Mouse (Mus musculus): ENCODE results near the gene Cpm.

The Cpm gene

DNA sequence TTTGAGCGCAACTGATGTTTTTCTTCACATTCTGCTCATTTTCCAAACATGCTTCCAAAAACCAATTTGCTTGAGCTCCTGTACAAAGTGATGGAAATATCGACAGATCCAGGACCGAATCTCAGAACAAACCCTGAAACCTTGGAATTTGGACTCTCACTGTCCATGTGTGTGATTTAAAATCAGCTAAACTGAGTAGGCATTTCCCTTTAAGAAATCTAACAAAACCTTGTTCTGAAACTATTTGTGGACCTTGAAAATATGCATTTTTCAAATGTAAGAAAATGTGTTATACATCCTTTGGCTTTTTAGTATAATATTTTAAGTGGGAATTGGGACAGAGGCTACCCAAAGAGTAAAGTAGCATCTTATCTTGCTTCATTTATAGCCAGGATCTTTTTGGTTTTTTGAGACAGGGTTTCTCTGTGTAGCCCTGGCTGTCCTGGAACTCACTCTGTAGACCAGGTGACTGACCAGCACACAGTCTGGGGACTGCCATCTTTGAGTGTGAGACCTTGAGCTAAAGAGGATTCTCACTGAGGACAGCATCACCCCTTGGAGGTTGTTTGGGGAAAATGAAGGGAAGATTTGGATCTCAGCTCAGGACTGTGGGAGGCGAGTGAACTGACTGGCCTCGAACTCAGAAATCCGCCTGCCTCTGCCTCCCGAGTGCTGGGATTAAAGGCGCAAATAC, 5.9 kb downstream of the Cpm start:
- DNase-seq (ENCODE audit: low read depth, low spot score): no peak

DNA sequence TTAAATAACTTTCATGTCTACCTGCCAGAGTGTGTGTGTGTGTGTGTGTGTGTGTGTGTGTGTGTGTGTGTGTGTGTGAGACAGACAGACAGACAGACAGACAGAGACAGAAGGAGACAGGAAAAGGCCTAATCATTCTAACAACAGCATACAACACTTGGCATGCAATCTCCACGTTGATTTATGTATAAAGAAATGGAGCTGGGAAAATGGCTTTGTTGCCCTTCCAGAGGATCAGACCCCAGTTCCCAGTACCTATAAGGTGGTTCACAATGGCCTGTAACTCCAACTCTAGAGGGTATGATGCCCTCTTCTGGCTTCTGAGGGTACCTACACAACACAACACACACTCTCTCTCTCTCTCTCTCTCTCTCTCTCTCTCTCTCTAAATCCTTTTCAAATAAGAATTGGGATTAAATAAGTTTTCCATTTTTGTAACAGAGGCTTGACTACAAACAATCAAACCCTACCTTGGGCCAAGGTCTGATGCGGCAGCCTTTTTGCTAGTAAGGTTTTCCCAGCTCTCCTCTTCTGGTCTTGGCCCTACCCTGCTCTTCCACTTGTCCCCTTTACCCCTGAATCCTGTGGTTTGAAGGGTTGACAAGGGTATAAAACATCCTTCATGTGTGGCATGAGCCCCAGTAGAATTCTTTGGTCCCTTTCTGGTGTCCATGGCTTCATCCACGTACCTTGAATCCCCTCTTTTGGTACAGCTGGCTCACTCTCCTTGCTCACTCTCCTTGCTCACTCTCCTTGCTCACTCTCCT, 6.7 kb downstream of the Cpm start:
- DNase-seq (ENCODE audit: low read depth, low spot score): no peak

- DNase-seq (ENCODE audit: low read depth, low spot score): no peak
Measured at GRCm38 (mm10) chr10:117637062-117637744, 7.9 kb downstream of the Cpm start.

DNA sequence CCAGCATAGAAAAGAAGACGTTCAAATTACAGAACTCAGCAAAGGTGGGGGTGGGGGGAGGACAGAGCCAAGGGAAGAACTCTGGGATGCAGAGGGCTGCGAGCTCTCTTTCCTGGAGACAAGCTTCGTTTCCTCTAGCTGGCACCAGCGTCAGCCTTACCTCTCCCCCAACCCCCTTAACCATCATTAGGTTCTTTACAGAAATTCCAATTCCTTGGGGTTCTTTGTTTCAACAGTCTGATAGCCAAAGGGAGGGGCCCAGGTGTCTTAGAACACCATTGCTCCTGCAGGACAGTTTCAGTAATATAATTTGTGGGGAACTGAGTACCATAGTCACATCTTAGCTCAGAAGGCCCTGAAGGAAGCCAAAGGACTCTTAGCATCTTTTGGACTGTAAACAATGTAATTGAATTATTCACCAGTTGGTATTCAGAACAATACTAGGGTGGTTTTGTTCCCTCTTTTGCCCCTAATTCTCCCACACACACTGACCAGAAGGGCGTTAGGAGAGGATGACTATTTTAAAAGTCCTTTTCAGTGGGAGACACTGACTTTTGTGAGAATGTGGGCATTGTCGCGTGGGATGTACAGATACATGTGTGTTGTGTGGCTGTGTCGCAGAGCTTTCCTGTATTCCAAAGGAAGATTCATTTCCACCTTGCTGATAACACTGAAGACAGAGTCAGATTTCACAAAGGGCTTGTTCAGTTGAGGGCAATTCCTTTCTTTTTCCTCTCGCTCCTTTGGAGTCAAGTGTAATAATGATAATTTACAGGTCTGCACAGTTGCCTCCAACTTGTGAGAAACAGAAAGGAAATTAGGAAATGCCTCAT, 8.7 kb downstream of the Cpm start:
- DNase-seq (ENCODE audit: low read depth, low spot score): no peak

DNA sequence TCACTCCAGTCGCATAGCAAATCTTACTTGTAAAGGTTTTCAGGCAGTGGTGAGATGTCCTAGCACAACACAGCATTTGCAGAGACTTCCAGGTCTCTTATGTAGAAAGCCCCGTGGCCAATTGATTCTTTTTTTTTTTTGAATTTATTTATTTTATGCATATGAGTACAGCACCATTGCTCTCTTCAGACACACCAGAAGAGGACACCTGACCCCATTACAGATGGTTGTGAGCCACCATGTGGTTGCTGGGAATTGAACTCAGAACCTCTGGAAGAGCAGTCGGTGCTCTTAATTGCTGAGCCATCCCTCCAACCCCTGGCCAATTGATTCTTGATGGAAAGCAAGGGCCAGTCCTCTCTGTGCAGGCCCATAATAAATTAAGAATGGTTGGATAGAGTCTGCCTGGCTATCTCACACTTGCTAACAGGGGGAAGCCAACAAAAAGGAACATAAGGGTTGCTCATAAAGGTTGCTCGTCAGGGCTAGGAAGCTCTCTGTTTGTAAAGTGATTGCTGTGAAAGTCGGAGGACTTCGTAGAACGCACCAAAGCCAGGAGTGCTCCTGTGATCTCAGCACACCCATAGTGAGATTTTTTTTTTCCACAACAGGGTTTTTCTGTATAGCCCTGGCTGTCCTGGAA, 9.4 kb downstream of the Cpm start:
- DNase-seq (ENCODE audit: low read depth, low spot score): no peak

- no peak for DNase-seq (ENCODE audit: low read depth, low spot score)
Measured at GRCm38 (mm10) chr10:117639221-117639599, 9.9 kb downstream of the Cpm start.

GRCm38 (mm10) chr10:117639899-117640594, 10.7 kb downstream of the Cpm start:
- DNase-seq (ENCODE audit: low read depth, low spot score): no peak

DNA sequence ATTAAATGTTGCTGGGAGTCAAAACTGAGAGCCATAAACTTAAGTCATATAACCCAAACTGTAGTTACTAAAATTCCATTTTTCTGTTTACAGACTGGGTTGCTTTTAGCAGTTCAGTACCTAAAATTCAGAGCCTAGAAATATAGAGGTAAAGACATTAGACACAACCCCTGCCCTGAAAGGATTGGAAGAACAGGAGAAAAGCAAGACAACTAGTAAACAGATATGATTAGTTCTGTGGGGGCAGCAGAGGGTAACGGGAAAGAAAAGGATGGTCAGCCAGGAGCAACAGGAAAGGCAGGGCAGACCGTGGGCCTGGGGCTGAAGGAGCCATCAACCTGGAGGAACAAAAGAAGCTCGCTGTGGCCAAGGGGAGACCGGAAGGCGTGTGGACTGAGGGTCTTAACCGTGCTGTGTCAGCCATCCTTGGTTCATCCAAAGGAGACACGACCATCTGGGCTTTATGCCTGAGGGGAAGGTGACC, 11.3 kb downstream of the Cpm start:
- DNase-seq (ENCODE audit: low read depth, low spot score): no peak

DNA sequence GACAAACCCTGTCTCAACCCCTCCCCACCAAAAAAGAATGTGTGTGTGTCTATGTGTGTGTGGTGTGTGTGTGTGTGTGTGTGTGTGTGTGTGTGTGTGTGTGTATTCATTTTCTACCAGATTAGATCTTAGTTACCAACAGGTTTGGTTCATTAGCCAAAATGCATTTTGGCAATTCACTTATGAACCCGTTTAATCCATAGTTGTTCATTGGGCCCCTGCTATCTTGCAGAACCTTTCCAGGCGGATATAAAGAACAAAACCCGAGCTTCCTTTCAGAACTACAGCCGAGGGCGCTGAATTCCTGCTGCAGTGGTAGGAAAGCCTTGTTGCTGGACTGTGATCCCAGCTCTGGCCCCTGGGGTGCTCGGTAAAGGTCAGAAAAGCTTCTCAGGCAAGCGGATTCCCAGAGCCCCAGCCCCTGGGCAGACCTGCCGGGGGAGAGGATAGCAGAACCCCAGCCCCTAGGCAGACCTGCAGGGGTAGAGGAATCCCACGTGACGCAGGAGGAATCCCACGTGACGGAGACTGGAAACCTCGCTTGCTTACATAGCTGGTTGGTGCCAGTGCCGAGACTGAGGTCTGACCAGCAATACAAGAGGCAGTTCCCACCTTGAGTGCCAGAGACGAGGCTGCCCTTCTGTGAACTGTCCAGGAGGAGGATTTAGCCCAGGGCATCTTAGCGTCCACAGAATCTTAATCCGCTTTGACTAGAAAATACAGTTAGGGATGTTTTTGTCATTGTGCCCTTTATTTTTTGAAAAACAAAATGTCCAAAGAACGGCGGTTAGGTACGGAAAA, 12.3 kb downstream of the Cpm start:
- DNase-seq (ENCODE audit: low read depth, low spot score): no peak

- DNase-seq (ENCODE audit: low read depth, low spot score): no peak
Measured at GRCm38 (mm10) chr10:117642201-117642450, 12.8 kb downstream of the Cpm start.

DNA sequence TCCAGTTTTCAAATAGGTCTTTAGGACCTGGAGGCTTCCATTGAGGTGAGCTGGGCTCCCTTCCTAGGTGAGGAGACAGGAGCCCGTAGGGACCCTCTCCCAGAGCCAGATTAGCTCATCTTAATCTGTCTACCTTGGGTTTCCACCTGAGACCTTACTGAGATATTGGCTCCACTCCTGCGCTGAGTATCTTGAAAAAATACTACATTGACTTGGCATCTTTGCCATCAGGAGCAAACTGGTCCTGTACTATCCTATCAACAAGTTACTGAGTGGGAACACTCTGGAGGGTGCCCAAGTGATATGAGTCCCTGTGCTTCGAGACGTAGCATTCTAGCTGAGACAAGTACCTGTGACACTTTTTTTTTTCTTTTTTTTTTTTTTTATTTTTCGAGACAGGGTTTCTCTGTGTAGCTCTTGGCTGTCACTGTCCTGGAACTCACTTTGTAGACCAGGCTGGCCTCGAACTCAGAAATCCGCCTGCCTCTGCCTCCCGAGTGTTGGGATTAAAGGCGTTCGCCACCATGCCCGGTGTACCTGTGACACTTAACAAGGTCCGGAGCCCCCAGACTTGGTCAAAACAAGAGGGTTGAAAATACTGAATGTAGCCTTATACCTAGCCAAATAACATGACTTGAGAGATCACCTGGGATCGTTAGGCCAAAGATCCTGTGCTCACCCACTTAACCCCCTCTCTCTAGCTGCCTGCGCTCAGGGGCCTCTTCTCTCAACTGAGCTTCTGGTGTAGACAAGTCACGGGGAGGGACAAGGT, 13.4 kb downstream of the Cpm start:
- DNase-seq (ENCODE audit: low read depth, low spot score): no peak

DNA sequence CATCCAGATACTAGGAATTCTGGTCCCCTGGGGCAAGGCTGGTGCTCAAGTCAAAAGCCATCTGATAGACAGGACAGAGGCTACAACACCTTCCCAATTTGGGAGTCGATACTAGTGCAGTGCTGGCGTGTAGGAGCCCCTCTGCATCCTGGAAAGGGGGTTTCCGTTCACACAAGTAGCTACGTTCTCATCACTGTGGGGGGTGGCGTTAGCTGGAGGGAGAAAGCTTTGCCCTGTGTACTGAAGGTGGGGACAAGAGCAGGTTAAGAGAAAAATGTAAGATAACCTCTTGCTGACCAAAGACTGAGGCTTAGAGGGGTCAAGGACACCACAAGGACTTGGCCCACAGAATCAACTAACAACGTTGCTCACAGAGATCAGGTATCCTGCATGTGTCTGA, 14.0 kb downstream of the Cpm start:
- DNase-seq (ENCODE audit: low read depth, low spot score): no peak

DNA sequence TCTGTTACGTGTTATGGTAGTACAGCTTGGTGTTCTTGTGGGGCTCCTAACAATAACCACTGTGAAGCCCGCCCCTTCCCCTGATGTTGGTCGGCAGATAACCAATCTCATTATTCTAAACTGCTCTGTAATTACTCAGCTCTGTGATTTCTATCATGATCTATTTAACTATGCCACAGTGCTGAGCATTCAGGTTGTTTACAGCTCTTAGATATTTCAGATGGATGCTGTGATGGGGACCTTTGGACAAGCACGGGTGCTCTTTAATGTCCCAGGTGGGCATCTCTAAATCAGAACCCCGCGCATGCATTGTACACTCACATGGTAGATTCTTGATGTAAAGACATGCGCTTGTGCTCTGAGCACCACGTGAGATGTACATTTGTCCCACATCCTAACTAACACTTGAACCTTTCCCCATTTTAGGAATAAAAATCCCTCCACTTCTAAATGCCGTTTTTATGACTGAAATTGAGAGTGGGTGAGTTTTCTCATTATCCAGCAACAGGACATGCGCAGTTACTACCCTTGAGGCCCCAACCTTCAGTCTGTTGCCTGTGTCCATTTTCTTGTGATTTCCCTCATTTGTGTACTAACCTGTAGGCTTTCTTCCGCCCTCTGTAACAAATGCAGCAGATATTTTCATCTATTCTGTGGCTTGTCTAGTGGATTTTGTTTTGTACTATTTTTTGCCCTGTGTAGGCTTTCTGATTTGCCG, 14.6 kb downstream of the Cpm start:
- DNase-seq (ENCODE audit: low read depth, low spot score): no peak

- no peak for DNase-seq (ENCODE audit: low read depth, low spot score)
Measured at GRCm38 (mm10) chr10:117644429-117644748, 15.1 kb downstream of the Cpm start.

DNA sequence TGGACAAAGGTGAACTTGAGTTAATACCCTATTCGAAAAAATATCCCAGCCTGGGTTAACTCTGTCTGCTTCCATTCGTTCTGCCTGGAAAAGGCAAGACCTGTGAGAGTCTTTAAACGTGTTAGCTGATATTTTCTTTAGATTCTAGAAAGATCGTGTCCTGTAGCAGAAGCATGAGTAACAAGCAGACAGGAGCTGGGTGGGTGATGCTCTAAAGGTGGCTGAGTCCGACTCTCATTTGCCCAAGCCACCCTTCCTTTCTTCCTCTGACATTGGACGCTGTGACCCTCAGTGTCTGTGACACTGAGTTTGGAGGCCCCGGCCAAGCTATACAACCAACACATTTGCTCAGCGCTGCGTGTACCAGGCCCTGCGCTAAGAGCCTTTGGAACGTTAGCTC, 15.5 kb downstream of the Cpm start:
- DNase-seq (ENCODE audit: low read depth, low spot score): no peak

GRCm38 (mm10) chr10:117645487-117645964, 16.2 kb downstream of the Cpm start:
- DNase-seq (ENCODE audit: low read depth, low spot score): no peak

DNA sequence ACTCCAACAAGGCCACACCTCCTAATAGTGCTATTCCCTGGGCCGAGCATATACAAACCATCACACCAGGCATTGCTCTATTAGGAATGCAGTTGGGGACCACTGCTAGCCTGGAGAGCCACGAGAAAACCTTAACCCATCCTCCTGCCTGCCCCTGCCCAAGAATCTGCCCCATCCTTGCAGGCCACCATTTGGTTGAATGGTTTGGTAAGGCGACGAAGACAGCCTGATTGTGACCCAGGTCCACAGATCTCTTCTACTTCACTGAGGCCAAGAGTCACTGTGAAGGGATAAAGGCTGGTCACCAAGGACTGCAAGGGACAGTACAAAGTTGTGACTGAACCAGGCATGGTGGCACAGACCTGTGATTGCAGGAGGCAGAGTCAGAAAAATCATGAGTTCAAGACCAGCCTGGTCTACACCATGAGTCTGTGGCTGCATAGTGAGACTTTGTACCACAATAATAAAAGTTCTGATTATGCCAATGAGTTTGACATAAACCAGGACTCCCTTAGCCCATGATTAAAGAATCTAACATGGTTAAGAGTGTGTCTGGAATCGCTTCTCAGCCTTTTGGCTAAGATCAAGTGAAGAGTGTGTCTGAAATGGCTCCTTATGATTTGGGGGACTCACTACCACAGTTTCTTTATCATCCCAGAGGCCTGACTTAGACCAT, 17.3 kb downstream of the Cpm start:
- DNase-seq (ENCODE audit: low read depth, low spot score): no peak

DNA sequence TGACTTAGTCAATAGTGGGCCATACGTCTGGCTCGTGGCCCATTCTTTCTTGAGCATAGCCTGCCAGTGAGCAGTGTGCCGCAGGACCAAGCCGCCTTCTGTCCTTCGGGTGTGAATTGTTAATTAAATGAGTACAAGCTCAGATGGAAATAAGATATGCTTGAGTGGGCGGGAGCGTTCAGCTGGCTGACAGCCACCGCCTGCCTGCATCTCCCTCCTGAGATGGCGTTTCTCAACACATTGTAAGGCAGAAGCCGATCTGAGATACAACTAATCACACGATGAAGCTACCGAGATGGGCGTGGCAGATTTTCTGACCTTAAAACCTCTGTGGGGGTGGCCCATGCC, 17.8 kb downstream of the Cpm start:
- no peak for DNase-seq (ENCODE audit: low read depth, low spot score)

Data from c-Kit-negative CD71-positive TER-119-positive erythroid progenitor cells, embryonic 14.5 days (primary cell).